Mouse (Mus musculus) layer of hippocampus, adult 2 months (tissue): Measurements from ENCODE around the gene Fam136a. TPM values are rescaled to one million over a fixed set of nuclear protein-coding genes. Genes with fewer than 3 reads are reported as not detected.

ENCODE experiments used
- DNase-seq, 2 experiments: peaks; one replicate each; pipeline ENCODE4 v3.0.0; 2022; ENCODE audit warnings: low spot score in 2 of 2
- H3K27ac ChIP-seq: fragments of 200-600 bp; 2 replicates; pipeline ENCODE4 v1.8.1; 2022
- H3K4me3 ChIP-seq: fragments of 200-600 bp; 2 replicates; pipeline ENCODE4 v1.8.1; 2022; ENCODE audit warnings: mild to moderate bottlenecking
- CTCF ChIP-seq: fragments of 200-600 bp; conservative IDR thresholded peaks from 2 replicates; pipeline ENCODE4 v1.8.1; 2022; ENCODE audit warnings: antibody characterized with exemption, mild to moderate bottlenecking, moderate library complexity
- total RNA-seq, 2 experiments: library from RNA; stranded (reverse); gene quantifications; 2 replicates each; pipeline ENCODE4 v1.2.3; 2021

The Fam136a gene
- total RNA-seq, 2 experiments from 2014 or later, result 27.0 to 30.0 TPM

GRCm38 (mm10) chr6:86343656-86344055 lies 21.8 kb upstream of the Fam136a start:
- no peak for TF ChIP-seq CTCF
- peak in 1 of 2 experiments; percentile 36 for DNase-seq
- peak overlapping the region; percentile 62; the same call in 1 of the 2 replicates for H3K27ac ChIP-seq
- H3K4me3 ChIP-seq, result peak overlapping the region; percentile 6; the same call in 1 of the 2 replicates

DNA sequence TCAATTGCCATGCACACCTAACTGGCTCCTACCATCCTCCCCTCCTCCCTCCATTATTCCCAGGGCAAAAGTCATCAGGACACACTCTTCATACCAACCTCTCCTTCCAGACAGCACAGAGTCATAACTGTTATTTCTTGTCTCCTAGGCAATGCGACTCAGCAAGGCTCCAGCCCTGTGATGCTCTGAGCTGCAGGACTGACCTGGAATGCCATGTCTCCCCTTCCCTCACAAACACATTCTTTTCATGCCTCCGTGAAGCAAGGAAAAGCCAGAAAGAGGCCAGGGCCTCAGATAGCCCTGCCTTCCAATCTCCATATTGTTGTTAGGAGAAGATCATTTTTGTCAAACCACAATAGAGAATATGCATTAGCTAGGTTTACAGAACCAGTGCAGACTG lies 19.4 kb upstream of the Fam136a start:
- TF ChIP-seq CTCF, result no peak
- Histone ChIP-seq H3K4me3 (no peak overlapping the region), H3K27ac (no peak overlapping the region)
- no peak for DNase-seq

- TF ChIP-seq CTCF, result peak; percentile 86
- DNase-seq, result peak in 1 of 2 experiments; percentile 54
- Histone ChIP-seq H3K4me3 (no peak overlapping the region), H3K27ac (no peak overlapping the region)
These were observed 16.2 kb upstream of the Fam136a start for GRCm38 (mm10) chr6:86349257-86349656.

- peak; percentile 49 for TF ChIP-seq CTCF
- DNase-seq, result no peak
These were observed 10.5 kb upstream of the Fam136a start for GRCm38 (mm10) chr6:86354948-86355347.

GRCm38 (mm10) chr6:86356956-86357355 lies 8.5 kb upstream of the Fam136a start:
- DNase-seq, result no peak
- H3K27ac ChIP-seq, result no peak overlapping the region
- H3K4me3 ChIP-seq, result no peak overlapping the region
- TF ChIP-seq CTCF, result no peak

More at GRCm38 (mm10) chr6:86354948-86355347, 10.5 kb upstream of the Fam136a start:
- Histone ChIP-seq H3K4me3 (no peak overlapping the region), H3K27ac (no peak overlapping the region)

- Histone ChIP-seq H3K27ac (no peak overlapping the region), H3K4me3 (no peak overlapping the region)
- DNase-seq, result no peak
- no peak for TF ChIP-seq CTCF
These were observed 4.8 kb upstream of the Fam136a start for GRCm38 (mm10) chr6:86360691-86361090.

- no peak overlapping the region for H3K27ac ChIP-seq
- H3K4me3 ChIP-seq, result no peak overlapping the region
- peak; percentile 25; the same call in 1 of the 2 replicates for TF ChIP-seq CTCF
- DNase-seq, result no peak
These were observed 4.1 kb upstream of the Fam136a start for GRCm38 (mm10) chr6:86361373-86361772.

- peak; percentile 94 for TF ChIP-seq CTCF
- Histone ChIP-seq H3K27ac (peak overlapping the region; percentile 89), H3K4me3 (peak overlapping the region; percentile 76)
- DNase-seq, result peak; percentile 81 to 86
These were observed 854 bp upstream of the Fam136a start for GRCm38 (mm10) chr6:86364442-86365141.

DNA sequence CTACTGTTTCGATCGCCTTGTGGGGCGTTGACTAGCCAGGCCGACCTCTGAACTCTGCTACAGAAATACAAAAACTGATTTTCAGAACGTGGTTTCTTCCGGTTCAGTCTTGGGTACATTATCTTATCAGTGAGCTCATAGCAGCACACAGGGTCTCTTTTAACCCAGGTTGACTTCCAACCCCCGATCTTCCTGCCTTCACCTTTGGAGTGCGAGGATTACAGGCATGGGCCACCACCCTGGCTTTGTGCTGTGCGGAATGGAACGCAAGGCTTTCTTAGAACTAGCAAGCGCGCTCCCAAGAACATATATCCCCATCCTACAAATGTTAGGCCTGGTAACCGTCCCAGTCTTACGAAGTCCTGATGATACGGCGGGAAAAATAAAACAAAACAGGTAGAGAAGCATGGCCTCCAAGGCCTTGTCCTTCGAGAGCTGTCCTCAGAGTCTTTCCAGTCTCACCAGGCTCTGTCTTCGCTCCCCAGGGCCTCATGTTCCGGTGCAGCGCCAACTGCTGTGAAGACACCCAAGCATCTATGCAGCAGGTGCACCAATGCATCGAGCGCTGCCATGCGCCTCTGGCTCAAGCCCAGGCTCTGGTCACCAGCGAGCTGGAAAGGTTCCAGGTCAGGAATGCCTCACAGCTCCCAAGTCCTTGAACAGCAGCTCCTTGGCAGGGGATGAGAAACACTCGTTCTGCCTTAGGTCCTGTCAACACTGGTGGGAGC lies 843 bp downstream of the Fam136a start:
- peak overlapping the region; percentile 76 for H3K4me3 ChIP-seq
- DNase-seq, result no peak
- no peak for TF ChIP-seq CTCF
- peak overlapping the region; percentile 89 for H3K27ac ChIP-seq

GRCm38 (mm10) chr6:86366853-86367249 lies 1.4 kb downstream of the Fam136a start:
- Histone ChIP-seq H3K27ac (peak overlapping the region; percentile 89; the same call in 1 of the 2 replicates), H3K4me3 (no peak overlapping the region)
- TF ChIP-seq CTCF, result no peak
- no peak for DNase-seq

GRCm38 (mm10) chr6:86368479-86368878 lies 3.0 kb downstream of the Fam136a start:
- no peak for TF ChIP-seq CTCF
- DNase-seq, result no peak
- H3K4me3 ChIP-seq, result no peak overlapping the region
- no peak overlapping the region for H3K27ac ChIP-seq

DNA sequence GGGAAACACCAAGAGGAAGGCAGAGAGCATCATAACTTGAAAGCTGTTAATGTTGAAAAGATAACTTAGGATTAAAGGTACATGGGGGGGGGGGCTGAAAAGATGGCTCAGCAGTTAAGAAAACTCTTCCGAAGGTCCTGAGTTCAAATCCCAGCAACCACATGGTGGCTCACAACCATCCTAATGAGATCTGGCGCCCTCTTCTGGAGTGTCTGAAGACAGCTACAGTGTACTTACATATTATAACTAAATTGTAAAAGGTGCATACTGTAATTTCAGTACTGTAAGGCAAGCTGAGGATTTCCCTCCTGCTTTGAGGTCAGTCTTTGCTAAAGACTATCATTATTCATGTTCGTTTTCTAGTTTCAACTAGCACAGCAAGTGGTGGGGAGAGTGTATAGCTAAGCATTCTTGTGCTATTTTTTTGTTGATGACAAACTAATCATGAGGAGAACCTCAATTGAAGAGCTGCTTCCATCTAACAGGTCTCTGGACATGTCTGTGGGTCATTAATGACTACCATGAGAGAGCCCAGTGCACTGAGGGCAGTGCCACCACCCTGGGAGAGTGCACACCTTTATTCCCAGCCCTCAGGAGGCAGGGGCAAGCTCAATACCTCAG lies 4.8 kb downstream of the Fam136a start:
- peak; percentile 70 for TF ChIP-seq CTCF
- Histone ChIP-seq H3K27ac (peak overlapping the region; percentile 94; the same call in 1 of the 2 replicates), H3K4me3 (peak overlapping the region; percentile 89; the same call in 1 of the 2 replicates)
- no peak for DNase-seq

DNA sequence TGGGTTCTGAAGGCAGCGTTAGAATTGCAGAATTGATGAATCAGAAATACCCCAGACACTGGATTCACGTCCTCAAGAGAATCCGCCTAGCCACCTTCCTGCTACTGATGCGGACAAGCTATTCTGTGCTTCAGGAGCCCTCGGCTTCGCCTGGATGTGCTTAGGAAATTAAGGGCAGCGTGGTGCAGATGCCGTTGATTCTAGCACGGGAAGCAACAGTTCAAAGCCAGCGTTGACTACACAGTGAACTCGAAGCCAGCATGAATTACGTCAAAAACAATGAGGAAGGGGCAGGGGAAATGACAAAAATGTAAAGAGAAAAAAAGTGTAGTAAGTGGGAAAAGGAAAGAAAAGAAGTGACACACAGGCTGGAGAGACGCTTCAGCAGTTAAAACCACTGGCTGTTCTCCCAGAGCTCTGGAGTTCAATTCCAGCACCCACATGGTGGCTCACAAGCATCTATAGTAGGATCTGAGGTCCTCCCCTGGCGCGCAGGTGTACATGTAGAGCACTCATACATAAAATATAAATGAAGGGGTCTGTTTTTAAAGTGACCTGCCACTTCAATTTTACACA lies 5.4 kb downstream of the Fam136a start, which contains the start of gene Snrpg:
Gene Snrpg (plus strand): TSS at position 541 of the 576 bp plus-strand sequence.
- DNase-seq, result no peak
- Histone ChIP-seq H3K4me3 (peak within 1 kb of the TSS; percentile 89), H3K27ac (peak within 1 kb of the TSS; percentile 94)
- TF ChIP-seq CTCF, result no peak
